12 mouse cellular contexts compared by ENCODE assay signal in genomic region chr11:70731178-70731577, GRCm38 (mm10). TPM values are rescaled to one million over a fixed set of nuclear protein-coding genes. Genes with fewer than 3 reads are reported as not detected.
DNase-seq lines count a peak whose midpoint lies in the region; ATAC-seq and TF ChIP-seq lines count a peak whose summit lies in the region.
"Had no signal": no experiment of that assay in that cellular context is flagged by ENCODE, and none has a peak within 500 bp of the region (broad histone marks: within the 10 kb centered on the region; RNA-seq: fewer than 3 reads in every experiment).

No protein-coding gene starts in this region.

- no peaks in the 10 kb centered on the region for H3K9me3 ChIP-seq in forebrain, embryonic 14.5 days (replicated peaks; ENCODE audit: control insufficient read depth, low read length)
- no peaks in the 10 kb centered on the region for H3K9me3 ChIP-seq in forebrain, embryonic 10.5 days
- H3K9me3 ChIP-seq in liver, postnatal 0 days (ENCODE audit: low read length) = no peaks in the 10 kb centered on the region
- no peaks in the 10 kb centered on the region for H3K9me3 ChIP-seq in liver, embryonic 11.5 days (ENCODE audit: control insufficient read depth, low read length)
- H3K9me3 ChIP-seq in intestine, postnatal 0 days (ENCODE audit: control insufficient read depth) = no peaks in the 10 kb centered on the region
- H3K9me3 ChIP-seq: embryonic facial prominence, embryonic 15.5 days; midbrain, embryonic 12.5 days had no signal

- H3K36me3 ChIP-seq in forebrain, embryonic 14.5 days (ENCODE audit: control insufficient read depth, insufficient read depth, low read length) = peaks cover 35% of the 10 kb centered on the region
- H3K36me3 ChIP-seq in forebrain, embryonic 10.5 days (replicated peaks) = peaks cover 34% of the 10 kb centered on the region
- peaks cover 20% of the 10 kb centered on the region for H3K36me3 ChIP-seq in liver, postnatal 0 days (replicated peaks; ENCODE audit: insufficient read depth, low read length)
- H3K36me3 ChIP-seq in liver, embryonic 11.5 days (ENCODE audit: control insufficient read depth, insufficient read depth, low read length) = peaks cover 10% of the 10 kb centered on the region
- peaks cover 32% of the 10 kb centered on the region for H3K36me3 ChIP-seq in intestine, postnatal 0 days (ENCODE audit: control insufficient read depth, insufficient read depth)

- no peak overlapping the region for H3K4me3 ChIP-seq in forebrain, embryonic 14.5 days (ENCODE audit: low read depth, low read length)
- H3K4me3 ChIP-seq in forebrain, embryonic 10.5 days = no peak overlapping the region
- no peak overlapping the region for H3K4me3 ChIP-seq in liver, postnatal 0 days (ENCODE audit: low read depth, low read length)
- no peak overlapping the region for H3K4me3 ChIP-seq in liver, embryonic 11.5 days (ENCODE audit: low read depth, low read length)
- no peak overlapping the region for H3K4me3 ChIP-seq in intestine, postnatal 0 days (ENCODE audit: low read depth, low read length)
- H3K4me3 ChIP-seq: embryonic facial prominence, embryonic 15.5 days; midbrain, embryonic 12.5 days had no signal

- H3K4me1 ChIP-seq in forebrain, embryonic 14.5 days (ENCODE audit: control insufficient read depth, insufficient read depth, low read length) = no peaks in the 10 kb centered on the region
- H3K4me1 ChIP-seq in forebrain, embryonic 10.5 days = no peaks in the 10 kb centered on the region
- H3K4me1 ChIP-seq in liver, postnatal 0 days (ENCODE audit: insufficient read depth) = peaks cover 7% of the 10 kb centered on the region; the same call in 1 of the 2 replicates
- no peaks in the 10 kb centered on the region for H3K4me1 ChIP-seq in liver, embryonic 11.5 days (replicated peaks; ENCODE audit: control insufficient read depth, insufficient read depth, low read length)
- no peaks in the 10 kb centered on the region for H3K4me1 ChIP-seq in intestine, postnatal 0 days (replicated peaks; ENCODE audit: control insufficient read depth, insufficient read depth, low read length)
- H3K4me1 ChIP-seq: embryonic facial prominence, embryonic 15.5 days; midbrain, embryonic 12.5 days had no signal

- no peak overlapping the region for H3K4me2 ChIP-seq in forebrain, embryonic 14.5 days (ENCODE audit: low read length)
- H3K4me2 ChIP-seq in liver, postnatal 0 days (ENCODE audit: low read depth, low read length) = peak overlapping the region; percentile 32; the same call in 1 of the 2 replicates
- no peak overlapping the region for H3K4me2 ChIP-seq in liver, embryonic 11.5 days
- H3K4me2 ChIP-seq in intestine, postnatal 0 days (replicated peaks; ENCODE audit: low read depth) = peak overlapping the region; percentile 43; the same call in 1 of the 2 replicates
- H3K4me2 ChIP-seq: embryonic facial prominence, embryonic 15.5 days; midbrain, embryonic 12.5 days had no signal

- DNase-seq in forebrain, embryonic 14.5 days (ENCODE audit: low spot score) = peak; percentile 18
- DNase-seq in forebrain, embryonic 10.5 days (ENCODE audit: extremely low spot score, low spot score) = no peak
- DNase-seq in liver, postnatal 0 days = no peak
- DNase-seq in liver, embryonic 11.5 days (ENCODE audit: low spot score) = no peak
- DNase-seq in right cerebral cortex, adult 2 months (ENCODE audit: low spot score in 2 of 2) = peak; percentile 51 to 58
- DNase-seq in ovary, postnatal 10 days (ENCODE audit: low spot score) = no peak
- no peak for DNase-seq in kidney, postnatal 14 days
- DNase-seq: gastrocnemius, postnatal 36 days; thymus, postnatal 25 days had no signal

- ATAC-seq in forebrain, embryonic 14.5 days = no peak
- ATAC-seq in liver, postnatal 0 days = no peak
- no peak for ATAC-seq in liver, embryonic 11.5 days (replicated peaks; ENCODE audit: low FRiP score)
- ATAC-seq in intestine, postnatal 0 days = no peak

- H3K27me3 ChIP-seq in forebrain, embryonic 14.5 days (replicated peaks; ENCODE audit: control insufficient read depth, insufficient read depth, low read length) = no peaks in the 10 kb centered on the region
- no peaks in the 10 kb centered on the region for H3K27me3 ChIP-seq in forebrain, embryonic 10.5 days (ENCODE audit: poor library complexity, severe bottlenecking)
- H3K27me3 ChIP-seq in liver, postnatal 0 days (ENCODE audit: insufficient read depth, low read length) = no peaks in the 10 kb centered on the region
- H3K27me3 ChIP-seq in liver, embryonic 11.5 days (replicated peaks; ENCODE audit: control insufficient read depth, insufficient read depth, low read length) = no peaks in the 10 kb centered on the region
- H3K27me3 ChIP-seq in intestine, postnatal 0 days (replicated peaks; ENCODE audit: control insufficient read depth, insufficient read depth, low read length) = no peaks in the 10 kb centered on the region
- H3K27me3 ChIP-seq: embryonic facial prominence, embryonic 15.5 days; midbrain, embryonic 12.5 days had no signal

- no peak overlapping the region for H3K27ac ChIP-seq in forebrain, embryonic 14.5 days (ENCODE audit: low read depth, low read length)
- no peak overlapping the region for H3K27ac ChIP-seq in forebrain, embryonic 10.5 days
- H3K27ac ChIP-seq in liver, postnatal 0 days (ENCODE audit: low read depth) = peak overlapping the region; percentile 86
- no peak overlapping the region for H3K27ac ChIP-seq in liver, embryonic 11.5 days (ENCODE audit: low read depth, low read length)
- peak overlapping the region; percentile 78 for H3K27ac ChIP-seq in intestine, postnatal 0 days (ENCODE audit: low read depth, low read length)
- H3K27ac ChIP-seq: embryonic facial prominence, embryonic 15.5 days; midbrain, embryonic 12.5 days had no signal

- no peak for TF ChIP-seq CTCF in liver, postnatal 0 days (IDR thresholded peaks at IDR 0.05; ENCODE audit: low read depth)
- no peak for TF ChIP-seq CTCF in intestine, postnatal 0 days (IDR thresholded peaks at IDR 0.05; ENCODE audit: low read depth)

- H3K9ac ChIP-seq in forebrain, embryonic 14.5 days (ENCODE audit: low read length) = no peak overlapping the region
- H3K9ac ChIP-seq in liver, postnatal 0 days (replicated peaks) = 0 out of 2 replicates have a peak overlapping the region, but pooled peaks have one; percentile 38
- no peak overlapping the region for H3K9ac ChIP-seq in liver, embryonic 11.5 days (ENCODE audit: low read depth, low read length)
- no peak overlapping the region for H3K9ac ChIP-seq in intestine, postnatal 0 days (ENCODE audit: low read depth, low read length)
- H3K9ac ChIP-seq: embryonic facial prominence, embryonic 15.5 days; midbrain, embryonic 12.5 days had no signal

- no peak for TF ChIP-seq EP300 in liver, postnatal 0 days (IDR thresholded peaks at IDR 0.05; ENCODE audit: low read depth)

- 51% methylated on average over 5 of the region's 5 CpGs for WGBS in forebrain, embryonic 14.5 days
- WGBS in forebrain, embryonic 10.5 days = 84% methylated on average over 5 of the region's 5 CpGs
- WGBS in liver, postnatal 0 days (ENCODE audit: insufficient replicate concordance) = 60% methylated on average over 5 of the region's 5 CpGs
- WGBS in liver, embryonic 11.5 days = 68% methylated on average over 5 of the region's 5 CpGs
- 47% methylated on average over 5 of the region's 5 CpGs for WGBS in intestine, postnatal 0 days

RNA-seq across cellular contexts. Expression of gene Kif1c, which starts 30.8 kb away (rescaled TPM):
- polyA plus RNA-seq in forebrain, embryonic 14.5 days (2014; fragmentation: Nextera tagmentation; extraction: Ambion mirVana) = 4.6 and 4.7 TPM in 2 replicates
- polyA plus RNA-seq in forebrain, embryonic 10.5 days (2016; fragmentation: Nextera tagmentation; extraction: Ambion mirVana) = 1.5 and 1.8 TPM in 2 replicates
- 1.8 and 2.2 TPM in 2 replicates for polyA plus RNA-seq in liver, postnatal 0 days (2015; fragmentation: Nextera tagmentation; extraction: Ambion mirVana)
- polyA plus RNA-seq in liver, embryonic 11.5 days (2014; fragmentation: Nextera tagmentation; extraction: Ambion mirVana) = 3.1 and 3.8 TPM in 2 replicates
- 4.4 and 5.4 TPM in 2 replicates for polyA plus RNA-seq in intestine, postnatal 0 days (2015; fragmentation: Nextera tagmentation; extraction: Ambion mirVana)

RNA-seq across cellular contexts. Expression of gene Inca1, which starts 31.2 kb away (rescaled TPM):
- 0.75 and 1.1 TPM in 2 replicates for polyA plus RNA-seq in forebrain, embryonic 14.5 days (2014; fragmentation: Nextera tagmentation; extraction: Ambion mirVana)
- polyA plus RNA-seq in forebrain, embryonic 10.5 days (2016; fragmentation: Nextera tagmentation; extraction: Ambion mirVana) = 0.63 and 1.1 TPM in 2 replicates
- 8.3 and 10.8 TPM in 2 replicates for polyA plus RNA-seq in liver, postnatal 0 days (2015; fragmentation: Nextera tagmentation; extraction: Ambion mirVana)
- polyA plus RNA-seq in liver, embryonic 11.5 days (2014; fragmentation: Nextera tagmentation; extraction: Ambion mirVana) = 0.96 and 1.1 TPM in 2 replicates
- polyA plus RNA-seq in intestine, postnatal 0 days (2015; fragmentation: Nextera tagmentation; extraction: Ambion mirVana) = 2.8 and 3.3 TPM in 2 replicates

RNA-seq across cellular contexts. Expression of gene Zfp3, which starts 32.8 kb away (rescaled TPM):
- polyA plus RNA-seq in forebrain, embryonic 14.5 days (2014; fragmentation: Nextera tagmentation; extraction: Ambion mirVana) = 14.9 and 16.2 TPM in 2 replicates
- polyA plus RNA-seq in forebrain, embryonic 10.5 days (2016; fragmentation: Nextera tagmentation; extraction: Ambion mirVana) = 7.4 and 7.5 TPM in 2 replicates
- polyA plus RNA-seq in liver, postnatal 0 days (2015; fragmentation: Nextera tagmentation; extraction: Ambion mirVana) = 1.9 and 2.0 TPM in 2 replicates
- 3.3 and 4.0 TPM in 2 replicates for polyA plus RNA-seq in liver, embryonic 11.5 days (2014; fragmentation: Nextera tagmentation; extraction: Ambion mirVana)
- polyA plus RNA-seq in intestine, postnatal 0 days (2015; fragmentation: Nextera tagmentation; extraction: Ambion mirVana) = 4.4 and 5.0 TPM in 2 replicates

RNA-seq across cellular contexts. Expression of gene Camta2, which starts 43.3 kb away (rescaled TPM):
- 8.7 and 14.9 TPM in 2 replicates for polyA plus RNA-seq in forebrain, embryonic 14.5 days (2014; fragmentation: Nextera tagmentation; extraction: Ambion mirVana)
- polyA plus RNA-seq in forebrain, embryonic 10.5 days (2016; fragmentation: Nextera tagmentation; extraction: Ambion mirVana) = 7.4 and 9.1 TPM in 2 replicates
- 2.8 and 3.4 TPM in 2 replicates for polyA plus RNA-seq in liver, postnatal 0 days (2015; fragmentation: Nextera tagmentation; extraction: Ambion mirVana)
- polyA plus RNA-seq in liver, embryonic 11.5 days (2014; fragmentation: Nextera tagmentation; extraction: Ambion mirVana) = 10.4 and 13.1 TPM in 2 replicates
- 11.7 and 12.3 TPM in 2 replicates for polyA plus RNA-seq in intestine, postnatal 0 days (2015; fragmentation: Nextera tagmentation; extraction: Ambion mirVana)

Comparison
In these comparisons a context has a peak if more than half of its experiments do, and no peak if none do; other contexts are left out.
1. DNase-seq: peak in forebrain, embryonic 14.5 days (single experiment) and right cerebral cortex, adult 2 months (2 of 2); none in forebrain, embryonic 10.5 days (single experiment), liver, postnatal 0 days (single experiment), liver, embryonic 11.5 days (single experiment), ovary, postnatal 10 days (single experiment) and kidney, postnatal 14 days (single experiment).
2. H3K27ac ChIP-seq: peak in liver, postnatal 0 days (single experiment) and intestine, postnatal 0 days (single experiment); none in forebrain, embryonic 14.5 days (single experiment), forebrain, embryonic 10.5 days (single experiment) and liver, embryonic 11.5 days (single experiment).
3. H3K4me2 ChIP-seq: peak in liver, postnatal 0 days (single experiment) and intestine, postnatal 0 days (single experiment); none in forebrain, embryonic 14.5 days (single experiment) and liver, embryonic 11.5 days (single experiment).